Mouse (Mus musculus) myocyte (in vitro differentiated cells): ENCODE measurements around the gene Arl6. TPM values are rescaled to one million over a fixed set of nuclear protein-coding genes. Genes with fewer than 3 reads are reported as not detected.

Source experiments
- H3K27me3 ChIP-seq: one replicate; pipeline ENCODE4 v1.6.1; 2011; ENCODE audit not compliant: control insufficient read depth, insufficient read depth, insufficient read length
- H3K36me3 ChIP-seq: one replicate; pipeline ENCODE4 v1.6.1; 2011; ENCODE audit not compliant: control insufficient read depth, insufficient read depth
- H3K4me2 ChIP-seq: one replicate; pipeline ENCODE4 v1.6.1; 2011; ENCODE audit warnings: low read depth, control low read depth
- H3K4me3 ChIP-seq: one replicate; pipeline ENCODE4 v1.5.1; 2011; ENCODE audit warnings: mild to moderate bottlenecking, control low read depth, moderate library complexity
- H3K79me2 ChIP-seq: one replicate; pipeline ENCODE4 v1.6.1; 2011; ENCODE audit not compliant: control insufficient read depth, insufficient read depth
- H3ac ChIP-seq: one replicate; pipeline ENCODE4 v1.6.1; 2011; ENCODE audit not compliant: control insufficient read depth, insufficient read length
- CEBPB ChIP-seq: IDR thresholded peaks from 2 replicates; pipeline ENCODE4 v1.6.1; 2011; ENCODE audit warnings: mild to moderate bottlenecking, moderate library complexity; ENCODE audit not compliant: poor library complexity, insufficient read depth, severe bottlenecking
- E2F4 ChIP-seq: IDR thresholded peaks from one replicate; pipeline ENCODE4 v1.6.1; 2011; ENCODE audit warnings: mild to moderate bottlenecking, control low read depth, moderate library complexity; ENCODE audit not compliant: insufficient read depth
- MAX ChIP-seq: IDR thresholded peaks from one replicate; pipeline ENCODE4 v1.6.1; 2011; ENCODE audit warnings: low read depth, mild to moderate bottlenecking, control low read depth
- MYOD1 ChIP-seq, 3 experiments: IDR thresholded peaks; one replicate each; pipeline ENCODE4 v1.6.1; 2011; ENCODE audit warnings: control low read depth in 2 of 3, low read depth in 2 of 3, mild to moderate bottlenecking in 2 of 3, moderate library complexity in 1 of 3; ENCODE audit not compliant: insufficient read length in 2 of 3, control insufficient read depth in 1 of 3
- MYOG ChIP-seq, 3 experiments: IDR thresholded peaks; one replicate each; pipeline ENCODE4 v1.6.1; 2011; ENCODE audit warnings: control low read depth in 2 of 3, low read depth in 2 of 3, mild to moderate bottlenecking in 2 of 3; ENCODE audit not compliant: insufficient read length in 2 of 3, control insufficient read depth in 1 of 3, insufficient read depth in 1 of 3
- POLR2A ChIP-seq: IDR thresholded peaks from one replicate; pipeline ENCODE4 v1.6.1; 2011; ENCODE audit warnings: low read depth, mild to moderate bottlenecking, control low read depth, moderate library complexity; ENCODE audit not compliant: insufficient read length
- POLR2AphosphoS2 ChIP-seq: IDR thresholded peaks from one replicate; pipeline ENCODE4 v1.6.1; 2011; ENCODE audit warnings: low read depth, control low read depth; ENCODE audit not compliant: insufficient read length
- REST ChIP-seq: IDR thresholded peaks from one replicate; pipeline ENCODE4 v1.6.1; 2011; ENCODE audit warnings: mild to moderate bottlenecking, control low read depth, moderate library complexity; ENCODE audit not compliant: insufficient read depth, insufficient read length
- SRF ChIP-seq: IDR thresholded peaks from one replicate; pipeline ENCODE4 v1.6.1; 2011; ENCODE audit warnings: low read depth; ENCODE audit not compliant: control insufficient read depth, insufficient read length
- TCF12 ChIP-seq: IDR thresholded peaks from one replicate; pipeline ENCODE4 v1.6.1; 2011; ENCODE audit warnings: mild to moderate bottlenecking, control low read depth; ENCODE audit not compliant: poor library complexity, insufficient read depth, severe bottlenecking
- TCF3 ChIP-seq: IDR thresholded peaks from one replicate; pipeline ENCODE4 v1.6.1; 2011; ENCODE audit warnings: low read depth, control low read depth; ENCODE audit not compliant: insufficient read length
- USF1 ChIP-seq: IDR thresholded peaks from one replicate; pipeline ENCODE4 v1.6.1; 2011; ENCODE audit warnings: low read depth, mild to moderate bottlenecking, control low read depth, moderate library complexity
- polyA plus RNA-seq: library from polyadenylated mRNA; unstranded; fragments of >200 nt; fragmentation: generic; extraction: Trizol; gene quantifications from one replicate; pipeline ENCODE4 v1.2.1, GENCODE M21; 2012; ENCODE audit warnings: missing spikeins

Gene Arl6
- polyA plus RNA-seq, 1 experiment = 6.4 TPM

- H3K4me3 ChIP-seq = no peak overlapping the region
- no peaks in the 10 kb centered on the region for H3K79me2 ChIP-seq
- H3K4me2 ChIP-seq = no peak overlapping the region
- TF ChIP-seq TCF3 = no peak
- no peak for TF ChIP-seq POLR2A
- TF ChIP-seq TCF12 = no peak
- no peak for TF ChIP-seq CEBPB
- TF ChIP-seq MYOD1 (IDR thresholded peaks at IDR 0.05; ENCODE audit: control insufficient read depth in 1 of 3, insufficient read length in 2 of 3, low read depth in 2 of 3) = no peak
- no peak for TF ChIP-seq SRF
- no peak for TF ChIP-seq E2F4
- no peak for TF ChIP-seq REST
- no peak for TF ChIP-seq MAX
- no peak for TF ChIP-seq MYOG (IDR thresholded peaks at IDR 0.05; ENCODE audit: control insufficient read depth in 1 of 3, insufficient read depth in 1 of 3, insufficient read length in 2 of 3, low read depth in 2 of 3)
- TF ChIP-seq POLR2AphosphoS2 = no peak
- TF ChIP-seq USF1 = no peak
- no peaks in the 10 kb centered on the region for H3K27me3 ChIP-seq
- H3K36me3 ChIP-seq = no peaks in the 10 kb centered on the region
- H3ac ChIP-seq = no peak overlapping the region
Observed at GRCm38 (mm10) chr16:59643766-59644165, 4.6 kb upstream of the Arl6 start.

GRCm38 (mm10) chr16:59639985-59640384 is 794 bp upstream of the Arl6 start:
- H3ac ChIP-seq = no peak overlapping the region
- no peaks in the 10 kb centered on the region for H3K27me3 ChIP-seq
- no peak for TF ChIP-seq TCF3
- no peak for TF ChIP-seq MYOD1 (IDR thresholded peaks at IDR 0.05; ENCODE audit: control insufficient read depth in 1 of 3, insufficient read length in 2 of 3, low read depth in 2 of 3)
- TF ChIP-seq MAX = no peak
- no peak for TF ChIP-seq USF1
- TF ChIP-seq REST = no peak
- no peak for TF ChIP-seq POLR2A
- no peak for TF ChIP-seq CEBPB
- no peak for TF ChIP-seq TCF12
- no peak for TF ChIP-seq POLR2AphosphoS2
- TF ChIP-seq SRF = no peak
- no peak for TF ChIP-seq E2F4
- no peak for TF ChIP-seq MYOG (IDR thresholded peaks at IDR 0.05; ENCODE audit: control insufficient read depth in 1 of 3, insufficient read depth in 1 of 3, insufficient read length in 2 of 3, low read depth in 2 of 3)
- H3K36me3 ChIP-seq = no peaks in the 10 kb centered on the region
- peaks cover 7% of the 10 kb centered on the region for H3K79me2 ChIP-seq
- H3K4me3 ChIP-seq = peak overlapping the region; percentile 76
- peak overlapping the region; percentile 97 for H3K4me2 ChIP-seq

- H3K79me2 ChIP-seq = peaks cover 7% of the 10 kb centered on the region
- H3K36me3 ChIP-seq = no peaks in the 10 kb centered on the region
- H3ac ChIP-seq = no peak overlapping the region
- no peak overlapping the region for H3K4me3 ChIP-seq
- no peaks in the 10 kb centered on the region for H3K27me3 ChIP-seq
- TF ChIP-seq SRF = no peak
- TF ChIP-seq MYOG (IDR thresholded peaks at IDR 0.05; ENCODE audit: control insufficient read depth in 1 of 3, insufficient read depth in 1 of 3, insufficient read length in 2 of 3, low read depth in 2 of 3) = no peak
- no peak for TF ChIP-seq REST
- no peak for TF ChIP-seq TCF12
- no peak for TF ChIP-seq MYOD1 (IDR thresholded peaks at IDR 0.05; ENCODE audit: control insufficient read depth in 1 of 3, insufficient read length in 2 of 3, low read depth in 2 of 3)
- no peak for TF ChIP-seq TCF3
- no peak for TF ChIP-seq CEBPB
- TF ChIP-seq POLR2A = no peak
- TF ChIP-seq E2F4 = no peak
- TF ChIP-seq USF1 = no peak
- no peak for TF ChIP-seq MAX
- no peak for TF ChIP-seq POLR2AphosphoS2
- no peak overlapping the region for H3K4me2 ChIP-seq
Observed at GRCm38 (mm10) chr16:59634598-59634997, 4.6 kb downstream of the Arl6 start.

GRCm38 (mm10) chr16:59621554-59621953 is 17.6 kb downstream of the Arl6 start:
- H3K79me2 ChIP-seq = no peaks in the 10 kb centered on the region
- no peaks in the 10 kb centered on the region for H3K36me3 ChIP-seq
- H3ac ChIP-seq = no peak overlapping the region
- no peak overlapping the region for H3K4me3 ChIP-seq
- TF ChIP-seq TCF3 (no peak), MYOG (IDR thresholded peaks at IDR 0.05; ENCODE audit: control insufficient read depth in 1 of 3, insufficient read depth in 1 of 3, insufficient read length in 2 of 3, low read depth in 2 of 3) (no peak), CEBPB (no peak), MAX (no peak), POLR2A (no peak), E2F4 (no peak), POLR2AphosphoS2 (no peak), REST (no peak), USF1 (no peak), MYOD1 (IDR thresholded peaks at IDR 0.05; ENCODE audit: control insufficient read depth in 1 of 3, insufficient read length in 2 of 3, low read depth in 2 of 3) (no peak), SRF (no peak), TCF12 (no peak)
- H3K27me3 ChIP-seq = no peaks in the 10 kb centered on the region
- H3K4me2 ChIP-seq = no peak overlapping the region
